Mouse (Mus musculus) CD8-positive naive resting alpha-beta T cell, adult 2 months (primary cell): ENCODE measurements around the gene AL731706.2.
"Not testable (repeated sequence)": the region's sequence is repeated elsewhere in the genome, so short reads cannot be mapped to it uniquely, and the experiment has no call there.

Experiments used
- DNase-seq, 2 experiments: peaks; one replicate each; pipeline ENCODE4 v3.0.0; 2022; ENCODE audit warnings: low read depth in 2 of 2, low spot score in 2 of 2

AL731706.2 gene

GRCm38 (mm10) chr2:136885579-136885978 is at the start of gene AL731706.2:
Gene AL731706.2 (minus strand): TSS chr2:136885679.
- DNase-seq = no peak

- no peak for DNase-seq
Measured at GRCm38 (mm10) chr2:136921003-136921408, 35.5 kb upstream of the AL731706.2 start.

- no peak for DNase-seq
Measured at GRCm38 (mm10) chr2:136920257-136920993, 34.9 kb upstream of the AL731706.2 start.

- DNase-seq = no peak
Measured at GRCm38 (mm10) chr2:136919433-136919832, 34.0 kb upstream of the AL731706.2 start.

- no peak for DNase-seq
Measured at GRCm38 (mm10) chr2:136914334-136914902, 28.9 kb upstream of the AL731706.2 start.

- DNase-seq = no peak
Measured at GRCm38 (mm10) chr2:136913021-136913420, 27.5 kb upstream of the AL731706.2 start.

- DNase-seq = no peak
Measured at GRCm38 (mm10) chr2:136911958-136912411, 26.5 kb upstream of the AL731706.2 start.

GRCm38 (mm10) chr2:136909298-136909697 is 23.8 kb upstream of the AL731706.2 start:
- DNase-seq = no peak

GRCm38 (mm10) chr2:136908596-136908995 is 23.1 kb upstream of the AL731706.2 start:
- DNase-seq = no peak

- no peak for DNase-seq
Measured at GRCm38 (mm10) chr2:136896131-136896530, 10.7 kb upstream of the AL731706.2 start.

- no peak for DNase-seq
Measured at GRCm38 (mm10) chr2:136894494-136894893, 9.0 kb upstream of the AL731706.2 start.

- DNase-seq = peak; percentile 93
Measured at GRCm38 (mm10) chr2:136891951-136892371, 6.5 kb upstream of the AL731706.2 start.

- peak; percentile 99 for DNase-seq
Measured at GRCm38 (mm10) chr2:136891068-136891950, 5.8 kb upstream of the AL731706.2 start, which contains the start of the genes Slx4ip, AL731706.1 and Mkks. Gene Slx4ip (plus strand): TSS chr2:136891218. Gene AL731706.1 (minus strand): TSS chr2:136891389. Gene Mkks (minus strand): TSS chr2:136891389.

GRCm38 (mm10) chr2:136890716-136891067 is 5.2 kb upstream of the AL731706.2 start:
- not testable (repeated sequence) for DNase-seq

GRCm38 (mm10) chr2:136886846-136887245 is 1.4 kb upstream of the AL731706.2 start:
- DNase-seq = no peak

- DNase-seq = no peak
Measured at GRCm38 (mm10) chr2:136854543-136855388, 30.7 kb downstream of the AL731706.2 start.

- DNase-seq = no peak
Measured at GRCm38 (mm10) chr2:136850366-136850765, 35.1 kb downstream of the AL731706.2 start.

- no peak for DNase-seq
Measured at GRCm38 (mm10) chr2:136837994-136838393, 47.5 kb downstream of the AL731706.2 start.

- DNase-seq = no peak
Measured at GRCm38 (mm10) chr2:136835882-136836281, 49.6 kb downstream of the AL731706.2 start.
